Mouse (Mus musculus): Measurements from ENCODE around the gene Wnt8b. TPM values are rescaled to one million over a fixed set of nuclear protein-coding genes. Genes with fewer than 3 reads are reported as not detected.

The Wnt8b gene
- total and polyA plus RNA-seq, 3 experiments, result 0.05 TPM; not detected in 2

- ATAC-seq (ENCODE audit: extremely low read depth, insufficient number of reproducible peaks, low FRiP score, poor library complexity, severe bottlenecking), result no peak
- no peak for DNase-seq (ENCODE audit: low spot score)
Observed at GRCm38 (mm10) chr19:44502741-44503140, 9.5 kb downstream of the Wnt8b start.

GRCm38 (mm10) chr19:44510534-44511175, 17.4 kb downstream of the Wnt8b start:
- DNase-seq (ENCODE audit: low spot score), result no peak
- no peak for TF ChIP-seq CTCF (IDR thresholded peaks at IDR 0.05; ENCODE audit: low read depth, low read length)
- TF ChIP-seq TAL1 (conservative IDR thresholded peaks at IDR 0.05; ENCODE audit: low read depth, low read length), result no peak
- no peak for TF ChIP-seq GATA1 (IDR thresholded peaks at IDR 0.05; ENCODE audit: borderline replicate concordance, low read length)
- no peak for TF ChIP-seq GATA2 (IDR thresholded peaks at IDR 0.05; ENCODE audit: borderline replicate concordance, low read depth, low read length)
- TF ChIP-seq POLR2AphosphoS5 (IDR thresholded peaks at IDR 0.05; ENCODE audit: insufficient replicate concordance, low read depth, low read length), result no peak
- H3K36me3 ChIP-seq (replicated peaks), result no peaks in the 10 kb centered on the region
- H3K4me1 ChIP-seq (ENCODE audit: insufficient read depth, low read depth, low read length), result no peaks in the 10 kb centered on the region; the same call in 1 of the 2 replicates
- no peaks in the 10 kb centered on the region for H3K9me3 ChIP-seq (replicated peaks)
- H3K27me3 ChIP-seq (ENCODE audit: insufficient read depth, low read length), result peaks cover 40% of the 10 kb centered on the region
- ATAC-seq (ENCODE audit: extremely low read depth, insufficient number of reproducible peaks, low FRiP score, poor library complexity, severe bottlenecking), result no peak
- no peak overlapping the region for H3K4me3 ChIP-seq (ENCODE audit: low read depth, low read length)

More at GRCm38 (mm10) chr19:44502741-44503140, 9.5 kb downstream of the Wnt8b start:
- Histone ChIP-seq H3K9me3 (replicated peaks) (no peaks in the 10 kb centered on the region), H3K4me1 (ENCODE audit: insufficient read depth, low read depth, low read length) (no peaks in the 10 kb centered on the region), H3K36me3 (replicated peaks) (no peaks in the 10 kb centered on the region), H3K4me3 (ENCODE audit: low read depth, low read length) (no peak overlapping the region), H3K27me3 (ENCODE audit: insufficient read depth, low read length) (peaks cover 10% of the 10 kb centered on the region)
- TF ChIP-seq CTCF (IDR thresholded peaks at IDR 0.05; ENCODE audit: low read depth, low read length) (no peak), TAL1 (conservative IDR thresholded peaks at IDR 0.05; ENCODE audit: low read depth, low read length) (no peak), GATA1 (IDR thresholded peaks at IDR 0.05; ENCODE audit: borderline replicate concordance, low read length) (no peak), GATA2 (IDR thresholded peaks at IDR 0.05; ENCODE audit: borderline replicate concordance, low read depth, low read length) (no peak), POLR2AphosphoS5 (IDR thresholded peaks at IDR 0.05; ENCODE audit: insufficient replicate concordance, low read depth, low read length) (no peak)

GRCm38 (mm10) chr19:44511451-44512231, 18.4 kb downstream of the Wnt8b start:
- Histone ChIP-seq H3K4me3 (ENCODE audit: low read depth, low read length) (no peak overlapping the region), H3K9me3 (replicated peaks) (no peaks in the 10 kb centered on the region), H3K4me1 (ENCODE audit: insufficient read depth, low read depth, low read length) (no peaks in the 10 kb centered on the region; the same call in 1 of the 2 replicates), H3K36me3 (replicated peaks) (no peaks in the 10 kb centered on the region), H3K27me3 (ENCODE audit: insufficient read depth, low read length) (peaks cover 46% of the 10 kb centered on the region)
- TF ChIP-seq GATA2 (IDR thresholded peaks at IDR 0.05; ENCODE audit: borderline replicate concordance, low read depth, low read length) (no peak), TAL1 (conservative IDR thresholded peaks at IDR 0.05; ENCODE audit: low read depth, low read length) (no peak)
- DNase-seq (ENCODE audit: low spot score) (no peak), ATAC-seq (ENCODE audit: extremely low read depth, insufficient number of reproducible peaks, low FRiP score, poor library complexity, severe bottlenecking) (no peak)

- DNase-seq (ENCODE audit: low spot score) (no peak), ATAC-seq (ENCODE audit: extremely low read depth, insufficient number of reproducible peaks, low FRiP score, poor library complexity, severe bottlenecking) (no peak)
- no peak overlapping the region for H3K4me3 ChIP-seq (ENCODE audit: low read depth, low read length)
- TF ChIP-seq CTCF (IDR thresholded peaks at IDR 0.05; ENCODE audit: low read depth, low read length), result no peak
- TF ChIP-seq GATA2 (IDR thresholded peaks at IDR 0.05; ENCODE audit: borderline replicate concordance, low read depth, low read length), result no peak
- no peak for TF ChIP-seq GATA1 (IDR thresholded peaks at IDR 0.05; ENCODE audit: borderline replicate concordance, low read length)
- TF ChIP-seq POLR2AphosphoS5 (IDR thresholded peaks at IDR 0.05; ENCODE audit: insufficient replicate concordance, low read depth, low read length), result no peak
- no peak for TF ChIP-seq TAL1 (conservative IDR thresholded peaks at IDR 0.05; ENCODE audit: low read depth, low read length)
- H3K9me3 ChIP-seq (replicated peaks), result no peaks in the 10 kb centered on the region
- H3K4me1 ChIP-seq (ENCODE audit: insufficient read depth, low read depth, low read length), result no peaks in the 10 kb centered on the region; the same call in 1 of the 2 replicates
- peaks cover 53% of the 10 kb centered on the region for H3K27me3 ChIP-seq (ENCODE audit: insufficient read depth, low read length)
- H3K36me3 ChIP-seq (replicated peaks), result no peaks in the 10 kb centered on the region
Observed at GRCm38 (mm10) chr19:44512601-44513000, 19.3 kb downstream of the Wnt8b start.

- Histone ChIP-seq H3K4me1 (ENCODE audit: insufficient read depth, low read depth, low read length) (no peaks in the 10 kb centered on the region; the same call in 1 of the 2 replicates), H3K36me3 (replicated peaks) (no peaks in the 10 kb centered on the region), H3K27me3 (ENCODE audit: insufficient read depth, low read length) (peaks cover 59% of the 10 kb centered on the region), H3K4me3 (ENCODE audit: low read depth, low read length) (no peak overlapping the region), H3K9me3 (replicated peaks) (no peaks in the 10 kb centered on the region)
- TF ChIP-seq POLR2AphosphoS5 (IDR thresholded peaks at IDR 0.05; ENCODE audit: insufficient replicate concordance, low read depth, low read length), result no peak
- no peak for TF ChIP-seq CTCF (IDR thresholded peaks at IDR 0.05; ENCODE audit: low read depth, low read length)
- no peak for TF ChIP-seq TAL1 (conservative IDR thresholded peaks at IDR 0.05; ENCODE audit: low read depth, low read length)
- TF ChIP-seq GATA2 (IDR thresholded peaks at IDR 0.05; ENCODE audit: borderline replicate concordance, low read depth, low read length), result no peak
- no peak for TF ChIP-seq GATA1 (IDR thresholded peaks at IDR 0.05; ENCODE audit: borderline replicate concordance, low read length)
- no peak for ATAC-seq (ENCODE audit: extremely low read depth, insufficient number of reproducible peaks, low FRiP score, poor library complexity, severe bottlenecking)
- no peak for DNase-seq (ENCODE audit: low spot score)
Observed at GRCm38 (mm10) chr19:44513054-44513833, 20.0 kb downstream of the Wnt8b start.

Data from G1E (cell line).